Mouse (Mus musculus) myocyte (in vitro differentiated cells): ENCODE measurements around the gene Adamts12.

Experiments used
- MAX ChIP-seq: IDR thresholded peaks from one replicate; pipeline ENCODE4 v1.6.1; 2011; ENCODE audit warnings: low read depth, mild to moderate bottlenecking, control low read depth
- MYOD1 ChIP-seq, 3 experiments: IDR thresholded peaks; one replicate each; pipeline ENCODE4 v1.6.1; 2011; ENCODE audit warnings: control low read depth in 2 of 3, low read depth in 2 of 3, mild to moderate bottlenecking in 2 of 3, moderate library complexity in 1 of 3; ENCODE audit not compliant: insufficient read length in 2 of 3, control insufficient read depth in 1 of 3
- MYOG ChIP-seq, 3 experiments: IDR thresholded peaks; one replicate each; pipeline ENCODE4 v1.6.1; 2011; ENCODE audit warnings: control low read depth in 2 of 3, low read depth in 2 of 3, mild to moderate bottlenecking in 2 of 3; ENCODE audit not compliant: insufficient read length in 2 of 3, control insufficient read depth in 1 of 3, insufficient read depth in 1 of 3
- POLR2A ChIP-seq: IDR thresholded peaks from one replicate; pipeline ENCODE4 v1.6.1; 2011; ENCODE audit warnings: low read depth, mild to moderate bottlenecking, control low read depth, moderate library complexity; ENCODE audit not compliant: insufficient read length
- TCF12 ChIP-seq: IDR thresholded peaks from one replicate; pipeline ENCODE4 v1.6.1; 2011; ENCODE audit warnings: mild to moderate bottlenecking, control low read depth; ENCODE audit not compliant: poor library complexity, insufficient read depth, severe bottlenecking

DNA sequence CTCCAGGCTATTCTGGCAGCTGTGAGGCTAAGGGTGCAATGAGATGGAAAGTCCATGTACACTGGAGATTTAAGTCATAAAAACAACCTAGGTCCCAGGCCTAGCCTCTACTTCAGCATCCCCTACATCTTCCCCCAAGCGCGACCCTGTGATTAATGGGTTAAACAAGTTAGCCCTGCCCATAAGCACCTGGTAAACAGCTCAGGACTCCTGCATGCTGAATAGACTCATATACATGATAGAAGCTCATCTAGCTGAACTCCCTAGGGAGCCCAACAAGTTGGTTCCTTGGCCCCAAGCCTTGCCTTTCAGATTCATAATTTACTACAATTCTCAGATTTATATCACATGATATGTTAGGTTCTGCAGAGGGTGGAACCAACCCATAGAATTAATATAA, 292.9 kb downstream of the Adamts12 start:
- TF ChIP-seq TCF12 (no peak), MYOG (IDR thresholded peaks at IDR 0.05; ENCODE audit: control insufficient read depth in 1 of 3, insufficient read depth in 1 of 3, insufficient read length in 2 of 3, low read depth in 2 of 3) (no peak), POLR2A (no peak), MAX (no peak), MYOD1 (IDR thresholded peaks at IDR 0.05; ENCODE audit: control insufficient read depth in 1 of 3, insufficient read length in 2 of 3, low read depth in 2 of 3) (no peak)
